Mouse (Mus musculus) heart, adult 9 months (tissue): Measurements from ENCODE around the gene Shpk.

Experiments used
- DNase-seq, 2 experiments: peaks; one replicate each; pipeline ENCODE4 v3.0.0; 2022; ENCODE audit warnings: low spot score in 2 of 2

Shpk gene

GRCm38 (mm10) chr11:73267267-73267666, 68.0 kb downstream of the Shpk start, which contains the start of gene Trpv3:
Gene Trpv3 (plus strand): TSS chr11:73267388.
- DNase-seq, result no peak
